Mouse (Mus musculus) testis, adult 2 months (tissue): ENCODE measurements around the gene Gm11639. TPM values are rescaled to one million over a fixed set of nuclear protein-coding genes. Genes with fewer than 3 reads are reported as not detected.
A peak's percentile ranks its signal among the peaks of the same experiment; 100 is the strongest.

Source experiments
- H3K27ac ChIP-seq: fragments of 200-500 bp; 2 replicates; pipeline ENCODE4 v1.5.1; 2012; ENCODE audit warnings: low read depth, low read length; ENCODE audit not compliant: control insufficient read depth, insufficient read depth
- H3K27me3 ChIP-seq: fragments of 200-500 bp; 2 replicates; pipeline ENCODE4 v1.6.1; 2012; ENCODE audit warnings: mild to moderate bottlenecking, low read length, moderate library complexity; ENCODE audit not compliant: control insufficient read depth, insufficient read depth
- H3K36me3 ChIP-seq: fragments of 200-500 bp; 2 replicates; pipeline ENCODE4 v1.6.1; 2012; ENCODE audit warnings: mild to moderate bottlenecking, low read length; ENCODE audit not compliant: control insufficient read depth, insufficient read depth
- H3K4me1 ChIP-seq: fragments of 200-500 bp; 2 replicates; pipeline ENCODE4 v1.6.1; 2012; ENCODE audit warnings: low read length; ENCODE audit not compliant: control insufficient read depth, insufficient read depth
- H3K4me3 ChIP-seq: fragments of 200-500 bp; 2 replicates; pipeline ENCODE4 v1.5.1; 2012; ENCODE audit warnings: low read depth, mild to moderate bottlenecking, low read length, moderate library complexity, mixed read lengths; ENCODE audit not compliant: control insufficient read depth
- CTCF ChIP-seq: fragments of 200-500 bp; IDR thresholded peaks from 2 replicates; pipeline ENCODE4 v1.5.1; 2012; ENCODE audit warnings: low read depth, mild to moderate bottlenecking, inconsistent platforms, low read length, moderate library complexity; ENCODE audit not compliant: control insufficient read depth, insufficient read depth, insufficient replicate concordance
- POLR2A ChIP-seq: fragments of 200-500 bp; IDR thresholded peaks from 2 replicates; pipeline ENCODE4 v1.6.1; 2012; ENCODE audit warnings: low read depth, mild to moderate bottlenecking, inconsistent platforms, low read length, moderate library complexity; ENCODE audit not compliant: control insufficient read depth
- polyA plus RNA-seq: library from polyadenylated mRNA; depleted of rRNA; stranded (reverse); fragments of >200 nt; gene quantifications from 2 replicates; pipeline ENCODE4 v1.2.3, GENCODE M21; 2012

Gene Gm11639
- polyA plus RNA-seq, 1 experiment, result 1.5 TPM

DNA sequence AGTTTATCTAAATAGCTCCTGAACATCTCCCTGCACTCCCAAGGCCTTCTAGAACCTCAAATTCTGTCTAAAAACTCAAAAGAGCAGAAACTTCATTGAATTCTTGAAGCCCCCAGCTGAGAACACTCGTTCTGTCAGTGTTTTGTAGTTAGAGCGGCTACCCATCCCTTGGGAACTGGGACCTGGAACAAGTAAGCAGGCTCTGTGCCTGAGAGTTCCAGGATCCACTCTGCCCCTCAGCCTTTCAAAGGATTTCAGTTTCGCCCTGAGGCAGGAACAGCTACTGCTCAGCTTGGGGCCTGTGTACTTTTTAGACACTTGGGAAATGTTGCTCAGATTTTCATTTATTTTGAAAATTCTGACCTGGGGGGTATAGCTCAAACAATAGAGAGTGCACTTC, 461.1 kb downstream of the Gm11639 start, which contains the start of gene Gm10842:
Gm10842 (plus strand) TSS at position 301 of the 400 bp plus-strand sequence.
- no peak for TF ChIP-seq POLR2A
- TF ChIP-seq CTCF, result no peak
- no peaks in the 10 kb centered on the region for H3K36me3 ChIP-seq
- no peak within 1 kb of the TSS for H3K4me3 ChIP-seq
- peaks cover 3% of the 10 kb centered on the region for H3K4me1 ChIP-seq
- no peaks in the 10 kb centered on the region for H3K27me3 ChIP-seq
- H3K27ac ChIP-seq, result no peak within 1 kb of the TSS

DNA sequence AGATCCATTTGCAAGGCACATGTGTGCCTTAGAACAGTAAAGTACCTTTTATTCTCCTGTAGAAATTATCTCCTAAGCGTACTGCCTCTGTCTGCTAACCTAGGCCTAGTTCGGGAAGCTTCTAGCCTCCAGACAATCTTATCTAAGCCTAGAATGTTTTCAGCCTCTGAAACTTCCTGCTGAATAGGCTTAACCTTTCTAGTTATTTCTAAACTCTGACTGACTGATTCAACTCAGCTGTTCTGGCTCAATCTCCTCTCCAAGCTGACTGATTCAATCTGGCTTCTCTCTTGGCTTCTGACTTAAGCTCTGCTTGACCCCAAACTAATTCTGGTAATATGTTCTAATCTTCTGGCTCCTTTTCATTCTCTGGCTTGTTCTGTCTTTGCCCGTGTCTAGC, 463.8 kb downstream of the Gm11639 start:
- no peak overlapping the region for H3K4me3 ChIP-seq

DNA sequence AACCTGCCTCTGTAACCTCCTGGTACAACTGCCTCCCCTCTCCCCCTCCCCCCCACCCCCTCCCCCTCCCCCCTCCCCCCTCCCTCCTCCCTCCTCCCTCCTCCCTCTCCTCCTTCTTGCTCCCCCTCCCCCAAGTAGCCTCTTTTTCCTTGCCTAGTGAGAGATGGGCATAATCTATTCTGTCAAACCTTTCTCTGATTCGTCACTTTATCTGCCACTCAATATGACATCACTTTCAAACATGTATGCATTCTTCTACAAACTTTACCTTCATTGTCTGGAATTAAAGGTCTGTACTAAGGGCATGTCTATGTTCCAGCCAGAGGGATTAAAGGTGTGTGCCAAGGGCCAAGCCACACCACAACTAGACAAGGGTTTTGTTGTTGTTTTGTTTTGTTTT, 464.3 kb downstream of the Gm11639 start:
- no peak overlapping the region for H3K4me3 ChIP-seq
- no peaks in the 10 kb centered on the region for H3K27me3 ChIP-seq
- no peaks in the 10 kb centered on the region for H3K36me3 ChIP-seq
- peaks cover 3% of the 10 kb centered on the region for H3K4me1 ChIP-seq
- H3K27ac ChIP-seq, result no peak overlapping the region
- no peak for TF ChIP-seq CTCF
- TF ChIP-seq POLR2A, result no peak

More for the DNA sequence above, 463.8 kb downstream of the Gm11639 start:
- Histone ChIP-seq H3K27ac (no peak overlapping the region), H3K36me3 (no peaks in the 10 kb centered on the region), H3K27me3 (no peaks in the 10 kb centered on the region), H3K4me1 (peaks cover 3% of the 10 kb centered on the region)
- TF ChIP-seq POLR2A, result no peak
- no peak for TF ChIP-seq CTCF

DNA sequence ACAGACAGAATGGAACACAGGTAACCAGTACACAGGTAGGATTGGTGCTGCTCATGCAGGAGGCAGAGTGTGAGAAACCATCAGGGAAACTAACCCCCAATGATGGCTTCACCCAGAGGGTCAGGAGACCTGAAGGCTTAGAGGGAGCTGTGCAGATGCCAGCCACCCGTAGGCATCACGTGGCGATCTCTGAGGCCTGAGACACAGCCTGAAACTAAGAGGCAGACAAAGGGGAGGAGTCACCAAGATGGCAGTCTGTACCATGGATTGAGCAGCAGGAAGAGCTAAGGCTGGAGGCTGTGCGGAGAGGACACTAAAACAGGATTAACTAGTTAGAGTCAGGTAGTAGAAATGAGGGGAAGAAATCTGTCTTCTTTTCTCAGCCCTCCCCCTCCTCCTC, 465.2 kb downstream of the Gm11639 start:
- Histone ChIP-seq H3K36me3 (no peaks in the 10 kb centered on the region), H3K27me3 (no peaks in the 10 kb centered on the region), H3K4me3 (no peak overlapping the region), H3K27ac (no peak overlapping the region), H3K4me1 (peaks cover 3% of the 10 kb centered on the region)
- TF ChIP-seq POLR2A (no peak), CTCF (no peak)

DNA sequence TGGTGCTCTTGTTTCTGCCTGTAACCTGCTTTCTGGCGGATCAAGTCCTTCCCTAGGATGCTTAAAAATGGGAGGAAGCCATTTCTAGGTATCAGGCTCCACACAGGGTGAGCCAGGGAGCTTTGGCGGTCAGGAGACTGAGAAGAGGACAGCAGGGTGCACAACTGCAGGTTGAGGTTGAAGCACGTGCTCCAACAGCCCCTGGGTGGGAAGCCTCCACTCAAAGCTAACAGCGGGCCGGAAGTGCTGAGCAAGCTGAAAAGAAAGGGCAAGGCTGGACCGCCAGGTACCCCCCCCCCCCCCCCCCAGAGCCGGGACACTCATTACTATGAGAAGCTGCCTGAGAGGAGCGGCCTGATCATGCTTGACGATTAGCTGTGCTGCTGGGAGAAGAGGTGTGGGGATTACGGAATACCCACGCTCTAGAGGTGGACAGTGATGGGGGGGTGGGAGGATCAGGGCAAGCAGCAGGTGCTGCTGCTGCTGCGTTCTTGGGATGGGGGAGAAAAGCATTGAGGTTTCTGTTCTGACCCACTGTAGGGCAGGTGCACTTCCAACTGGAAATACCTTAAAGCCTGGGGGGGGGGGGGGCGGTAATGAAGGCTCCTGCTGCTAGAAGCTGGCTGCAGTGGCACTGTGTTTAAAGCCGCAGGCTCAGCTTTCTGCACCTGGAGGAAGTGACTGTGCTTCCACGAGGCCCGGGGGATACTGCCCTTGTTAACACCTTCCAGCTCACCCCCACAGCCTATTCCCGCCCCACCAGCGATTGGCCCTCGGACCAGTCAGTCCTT, 465.9 kb downstream of the Gm11639 start:
- H3K4me1 ChIP-seq, result peaks cover 8% of the 10 kb centered on the region
- H3K4me3 ChIP-seq, result peak overlapping the region; percentile 17
- H3K36me3 ChIP-seq, result no peaks in the 10 kb centered on the region
- no peak overlapping the region for H3K27ac ChIP-seq
- TF ChIP-seq CTCF (no peak), POLR2A (no peak)
- no peaks in the 10 kb centered on the region for H3K27me3 ChIP-seq

DNA sequence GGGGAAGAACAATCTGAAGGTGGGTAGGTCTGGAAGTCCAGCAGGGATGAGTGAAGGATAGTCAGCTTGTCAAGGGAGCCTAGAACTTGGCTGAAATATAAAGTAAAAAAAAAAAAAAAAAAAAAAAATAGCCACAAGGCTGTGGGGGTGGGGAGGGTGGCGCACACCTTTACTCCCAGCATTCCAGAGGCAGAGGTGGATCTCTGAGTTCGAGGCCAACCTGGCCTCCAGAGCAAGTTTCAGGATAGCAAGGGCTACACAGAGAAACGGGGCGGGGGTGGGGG, 466.5 kb downstream of the Gm11639 start:
- H3K4me3 ChIP-seq, result peak overlapping the region; percentile 17
- H3K27ac ChIP-seq, result no peak overlapping the region
- peaks cover 8% of the 10 kb centered on the region for H3K4me1 ChIP-seq
- H3K36me3 ChIP-seq, result no peaks in the 10 kb centered on the region
- no peaks in the 10 kb centered on the region for H3K27me3 ChIP-seq
- TF ChIP-seq CTCF, result no peak

DNA sequence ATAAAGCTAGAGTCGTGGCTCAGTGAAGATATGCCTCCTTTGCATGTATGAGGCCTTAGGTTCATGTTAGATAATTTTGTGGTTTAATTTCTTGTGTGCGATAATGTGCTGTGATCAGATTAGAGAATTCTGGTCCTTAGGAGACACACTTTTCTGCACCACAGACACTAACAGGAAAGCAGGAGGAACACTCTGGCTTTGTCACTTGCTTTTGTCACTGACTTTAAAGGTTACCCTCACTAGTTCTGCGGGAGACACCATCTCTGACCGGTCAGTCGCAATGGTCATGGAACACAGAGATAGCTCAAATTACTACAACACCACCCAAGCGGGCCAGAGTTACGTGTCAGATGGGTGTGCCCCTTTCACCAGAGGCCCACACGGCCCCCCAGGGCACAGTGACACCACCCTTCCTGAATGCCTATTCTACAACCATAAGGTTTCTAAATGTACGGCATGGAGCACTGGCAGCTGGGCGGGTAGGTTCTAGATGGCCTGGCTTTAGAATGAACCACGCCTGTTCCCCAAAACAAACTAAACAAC, 466.9 kb downstream of the Gm11639 start:
- H3K36me3 ChIP-seq, result no peaks in the 10 kb centered on the region
- TF ChIP-seq POLR2A (no peak), CTCF (no peak)
- H3K27me3 ChIP-seq, result no peaks in the 10 kb centered on the region
- H3K4me3 ChIP-seq, result no peak overlapping the region
- no peak overlapping the region for H3K27ac ChIP-seq
- H3K4me1 ChIP-seq, result peaks cover 8% of the 10 kb centered on the region
